Comparison of ENCODE assay signal across 18 mouse cellular contexts in the genomic region with DNA sequence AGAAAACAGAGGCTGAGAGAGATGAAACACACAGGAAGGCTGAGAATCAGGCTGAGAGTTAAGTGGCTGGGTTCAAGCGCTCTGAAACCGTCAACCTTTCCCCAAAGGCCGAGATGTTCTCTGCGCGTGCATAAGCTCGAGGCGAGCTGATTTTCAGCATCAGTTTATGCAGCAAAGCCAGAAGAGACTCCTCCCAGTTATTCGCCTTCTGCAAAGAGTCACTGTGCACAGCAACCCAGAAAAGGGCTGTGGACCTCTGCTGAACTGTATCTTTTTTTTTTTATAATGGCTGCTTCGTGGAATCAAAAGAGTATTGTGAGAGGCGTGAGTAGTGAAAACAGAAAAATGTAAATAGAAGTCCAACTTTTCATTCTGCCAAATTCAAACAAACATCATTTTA.
A peak's percentile ranks its signal among the peaks of the same experiment; 100 is the strongest.
DNase-seq lines count a peak whose midpoint lies in the region; ATAC-seq lines count a peak whose summit lies in the region.
"Had no signal": no experiment of that assay in that cellular context is flagged by ENCODE, and none has a peak within 500 bp of the region (broad histone marks: within the 10 kb centered on the region; RNA-seq: fewer than 3 reads in every experiment).

No protein-coding gene starts in this region.

- WGBS in heart, embryonic 12.5 days = 55% methylated on average over 10 of the region's 10 CpGs
- 16% methylated on average over 10 of the region's 10 CpGs for WGBS in lung, embryonic 15.5 days
- 59% methylated on average over 10 of the region's 10 CpGs for WGBS in limb, embryonic 10.5 days
- 13% methylated on average over 10 of the region's 10 CpGs for WGBS in stomach, embryonic 16.5 days

- no peak overlapping the region for H3K27ac ChIP-seq in heart, embryonic 12.5 days (ENCODE audit: poor library complexity, severe bottlenecking)
- H3K27ac ChIP-seq in lung, embryonic 15.5 days = peak overlapping the region; percentile 81
- peak overlapping the region; percentile 69; the same call in 1 of the 2 replicates for H3K27ac ChIP-seq in limb, embryonic 10.5 days
- H3K27ac ChIP-seq in stomach, embryonic 16.5 days (ENCODE audit: low read length) = peak overlapping the region; percentile 22; the same call in 1 of the 2 replicates
- H3K27ac ChIP-seq: hindbrain, embryonic 10.5 days had no signal

- no peaks in the 10 kb centered on the region for H3K27me3 ChIP-seq in heart, embryonic 12.5 days (replicated peaks)
- no peaks in the 10 kb centered on the region for H3K27me3 ChIP-seq in lung, embryonic 15.5 days
- H3K27me3 ChIP-seq in limb, embryonic 10.5 days (ENCODE audit: low read depth, poor library complexity, severe bottlenecking) = no peaks in the 10 kb centered on the region
- H3K27me3 ChIP-seq in stomach, embryonic 16.5 days (ENCODE audit: control insufficient read depth, insufficient read depth, low read length) = no peaks in the 10 kb centered on the region

- no peaks in the 10 kb centered on the region for H3K36me3 ChIP-seq in heart, embryonic 12.5 days
- no peaks in the 10 kb centered on the region for H3K36me3 ChIP-seq in lung, embryonic 15.5 days
- H3K36me3 ChIP-seq in limb, embryonic 10.5 days = no peaks in the 10 kb centered on the region
- no peaks in the 10 kb centered on the region for H3K36me3 ChIP-seq in stomach, embryonic 16.5 days (ENCODE audit: control insufficient read depth, insufficient read depth, low read length)
- H3K36me3 ChIP-seq: hindbrain, embryonic 10.5 days had no signal

- no peak overlapping the region for H3K9ac ChIP-seq in heart, embryonic 12.5 days
- no peak overlapping the region; the same call in 1 of the 2 replicates for H3K9ac ChIP-seq in lung, embryonic 15.5 days
- H3K9ac ChIP-seq in stomach, embryonic 16.5 days (ENCODE audit: low read length) = no peak overlapping the region
- H3K9ac ChIP-seq: forebrain, postnatal 0 days had no signal

- ATAC-seq in heart, embryonic 12.5 days (ENCODE audit: insufficient number of reproducible peaks, low FRiP score) = no peak
- ATAC-seq in lung, embryonic 15.5 days (ENCODE audit: borderline replicate concordance, extremely low read depth, low FRiP score, low TSS enrichment) = peak; percentile 43; the same call in 1 of the 2 replicates
- no peak for ATAC-seq in stomach, embryonic 16.5 days (ENCODE audit: insufficient read depth, low FRiP score)
- ATAC-seq: forebrain, postnatal 0 days; lung, postnatal 0 days had no signal

- no peaks in the 10 kb centered on the region for H3K9me3 ChIP-seq in heart, embryonic 12.5 days (replicated peaks)
- H3K9me3 ChIP-seq in lung, embryonic 15.5 days = no peaks in the 10 kb centered on the region
- H3K9me3 ChIP-seq in limb, embryonic 10.5 days (replicated peaks) = no peaks in the 10 kb centered on the region
- no peaks in the 10 kb centered on the region for H3K9me3 ChIP-seq in stomach, embryonic 16.5 days (replicated peaks; ENCODE audit: control insufficient read depth, low read length)
- H3K9me3 ChIP-seq: hindbrain, embryonic 10.5 days had no signal

- no peak overlapping the region for H3K4me3 ChIP-seq in heart, embryonic 12.5 days
- H3K4me3 ChIP-seq in lung, embryonic 15.5 days = no peak overlapping the region
- H3K4me3 ChIP-seq in limb, embryonic 10.5 days = no peak overlapping the region
- no peak overlapping the region for H3K4me3 ChIP-seq in stomach, embryonic 16.5 days (replicated peaks; ENCODE audit: low read length)
- H3K4me3 ChIP-seq: hindbrain, embryonic 10.5 days had no signal

- intact Hi-C loops in heart, postnatal 36 days (cut with DNase I) = no loop called here

- H3K4me2 ChIP-seq in heart, embryonic 12.5 days = 0 out of 2 replicates have a peak overlapping the region, but pooled peaks have one; percentile 15
- H3K4me2 ChIP-seq in lung, embryonic 15.5 days = 0 out of 2 replicates have a peak overlapping the region, but pooled peaks have one; percentile 13
- no peak overlapping the region for H3K4me2 ChIP-seq in stomach, embryonic 16.5 days (ENCODE audit: low read depth, low read length)

- no peak for DNase-seq in heart, postnatal 36 days
- no peak for DNase-seq in lung, adult 18-20 months
- no peak for DNase-seq in limb, embryonic 10.5 days (ENCODE audit: low spot score)
- DNase-seq in right cerebral cortex, postnatal 14 days = no peak
- DNase-seq in Muller cell, postnatal 12 days (ENCODE audit: inconsistent ontology term) = no peak
- DNase-seq: adrenal gland, adult 2 months; cerebellum, postnatal 14 days; embryo, embryonic 11 days; forebrain, postnatal 0 days; kidney, adult 9 months; layer of hippocampus, postnatal 36 days; left cerebral cortex, postnatal 4 days; thymus, postnatal 4 days had no signal

- peaks cover 21% of the 10 kb centered on the region for H3K4me1 ChIP-seq in heart, embryonic 12.5 days (replicated peaks)
- H3K4me1 ChIP-seq in lung, embryonic 15.5 days = peaks cover 60% of the 10 kb centered on the region
- H3K4me1 ChIP-seq in limb, embryonic 10.5 days = peaks cover 71% of the 10 kb centered on the region
- H3K4me1 ChIP-seq in stomach, embryonic 16.5 days (ENCODE audit: control insufficient read depth, insufficient read depth, low read length) = peaks cover 28% of the 10 kb centered on the region
